Mouse (Mus musculus) c-Kit-positive CD71-positive TER-119-negative erythroid progenitor cells, embryonic 14.5 days (primary cell): ENCODE results near the gene Mtnr1a.
A peak's percentile ranks its signal among the peaks of the same experiment; 100 is the strongest.
"Not testable (repeated sequence)": the region's sequence is repeated elsewhere in the genome, so short reads cannot be mapped to it uniquely, and the experiment has no call there.

Experiments used
- DNase-seq: peaks from one replicate; pipeline ENCODE4 v3.0.0-alpha.2; 2013; ENCODE audit warnings: low read depth

Mtnr1a gene

GRCm38 (mm10) chr8:45068759-45069386 lies at the start of gene Mtnr1a:
TSS of gene Mtnr1a (plus strand) at chr8:45069137.
- DNase-seq: peak; percentile 11

- DNase-seq: no peak
Observed at GRCm38 (mm10) chr8:45019241-45019640, 49.7 kb upstream of the Mtnr1a start.

DNA sequence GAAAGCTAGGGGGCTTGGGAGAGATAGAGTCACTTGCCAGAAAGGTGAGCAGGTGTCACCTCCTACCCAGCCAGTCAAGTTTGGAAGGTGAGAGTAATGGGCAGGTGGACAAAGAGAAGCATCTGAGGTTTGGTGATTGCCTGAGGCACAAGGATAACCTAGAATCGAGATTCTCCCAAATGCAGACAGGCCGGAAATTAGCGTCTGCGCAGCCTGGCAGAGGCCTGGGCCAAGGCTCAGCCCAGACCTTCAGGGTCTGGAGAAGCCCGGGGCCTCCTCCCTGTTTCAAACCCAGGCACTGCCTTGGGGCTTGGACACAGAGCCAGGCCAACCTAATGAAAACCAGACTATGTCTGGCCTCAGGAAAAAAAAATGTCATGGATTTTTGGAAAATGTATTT lies 47.8 kb upstream of the Mtnr1a start:
- no peak for DNase-seq

DNA sequence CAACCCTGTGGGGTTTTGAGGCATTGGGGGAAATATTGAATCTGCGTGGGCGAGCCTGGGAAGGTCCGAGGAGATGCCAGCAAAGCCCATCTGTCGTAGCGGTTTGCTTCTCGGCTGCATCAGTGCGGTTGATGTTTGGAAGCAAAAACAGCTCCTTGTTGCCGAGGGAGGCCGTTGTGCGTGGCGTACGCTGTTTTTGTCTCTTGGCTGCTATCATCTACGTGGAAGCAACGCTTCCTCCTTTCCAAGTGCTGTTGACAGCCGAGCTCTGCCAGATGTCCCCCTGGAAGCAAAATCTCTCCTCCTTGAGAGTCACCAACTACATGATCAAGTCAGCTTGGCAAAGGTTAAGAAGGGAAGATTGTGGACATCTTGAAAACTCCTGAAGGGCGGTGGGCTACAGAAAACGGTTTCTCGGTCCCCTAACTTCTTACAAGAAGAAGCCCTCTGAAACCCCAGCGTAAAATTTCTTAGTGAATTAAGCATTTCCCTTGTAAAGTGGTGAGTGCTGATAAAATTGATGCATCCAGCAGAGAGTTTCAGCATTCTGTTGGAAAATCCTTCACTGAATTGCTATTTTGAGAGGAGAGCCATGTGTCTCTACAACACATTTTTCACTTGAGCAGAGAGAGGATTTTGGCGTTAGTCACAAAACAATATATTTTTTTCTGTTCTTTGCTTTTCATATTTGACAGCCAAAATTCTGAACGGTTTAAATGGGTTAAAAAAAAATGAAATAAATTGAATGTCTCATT lies 46.8 kb upstream of the Mtnr1a start:
- DNase-seq: no peak

GRCm38 (mm10) chr8:45028081-45028497 lies 40.8 kb upstream of the Mtnr1a start:
- DNase-seq: no peak

DNA sequence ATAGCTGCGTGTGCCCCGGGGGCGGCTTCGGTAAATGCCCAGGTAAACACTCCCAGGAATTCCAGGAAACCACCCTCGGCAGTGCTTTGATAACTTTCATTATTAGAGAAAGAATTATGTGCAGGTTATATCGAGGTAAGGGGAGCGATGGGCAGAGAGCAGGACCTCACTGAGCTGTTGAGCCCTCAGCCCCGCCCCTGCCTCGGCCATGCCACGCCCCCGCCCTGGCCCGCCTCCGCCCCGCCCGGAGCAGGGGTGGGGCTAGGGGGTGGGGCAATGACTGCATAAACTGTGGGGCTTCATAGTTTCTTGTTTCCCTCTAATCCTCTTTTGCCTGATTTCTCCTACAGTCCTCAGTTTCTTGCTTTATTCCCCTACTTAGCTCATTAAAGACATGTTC lies 30.6 kb upstream of the Mtnr1a start:
- DNase-seq: no peak

GRCm38 (mm10) chr8:45044160-45044559 lies 24.8 kb upstream of the Mtnr1a start:
- no peak for DNase-seq

GRCm38 (mm10) chr8:45050451-45050850 lies 18.5 kb upstream of the Mtnr1a start:
- no peak for DNase-seq

- DNase-seq: no peak
Observed at GRCm38 (mm10) chr8:45051236-45051635, 17.7 kb upstream of the Mtnr1a start.

- no peak for DNase-seq
Observed at GRCm38 (mm10) chr8:45052205-45052604, 16.7 kb upstream of the Mtnr1a start.

GRCm38 (mm10) chr8:45052618-45053017 lies 16.3 kb upstream of the Mtnr1a start:
- no peak for DNase-seq

- no peak for DNase-seq
Observed at GRCm38 (mm10) chr8:45055500-45055899, 13.4 kb upstream of the Mtnr1a start.

GRCm38 (mm10) chr8:45056810-45057209 lies 12.1 kb upstream of the Mtnr1a start:
- DNase-seq: no peak

- DNase-seq: no peak
Observed at GRCm38 (mm10) chr8:45060083-45060482, 8.9 kb upstream of the Mtnr1a start.

- DNase-seq: no peak
Observed at GRCm38 (mm10) chr8:45062311-45062710, 6.6 kb upstream of the Mtnr1a start.

GRCm38 (mm10) chr8:45062982-45063924 lies 5.7 kb upstream of the Mtnr1a start:
- DNase-seq: no peak

GRCm38 (mm10) chr8:45064197-45064869 lies 4.6 kb upstream of the Mtnr1a start:
- DNase-seq: no peak

DNA sequence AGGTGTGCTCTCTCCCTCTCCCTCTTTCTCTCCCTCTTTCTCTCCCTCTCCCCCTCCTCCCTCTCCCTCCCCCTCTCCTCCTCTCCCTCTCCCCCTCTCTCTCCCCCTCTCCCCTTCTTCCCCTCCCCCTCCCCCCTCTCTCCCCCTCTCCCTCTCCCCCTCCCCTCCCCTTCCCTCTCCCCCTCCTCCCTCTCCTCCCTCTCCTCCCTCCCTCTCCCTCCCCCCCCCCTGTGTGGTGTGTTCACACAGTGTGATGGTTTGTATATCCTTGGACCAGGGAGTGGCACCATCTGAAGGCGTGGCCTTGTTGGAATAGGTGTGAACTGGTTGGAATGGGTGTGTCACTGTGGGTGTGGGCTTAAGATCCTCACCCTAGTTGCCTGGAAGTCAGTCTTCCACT lies 3.5 kb upstream of the Mtnr1a start:
- not testable (repeated sequence) for DNase-seq

- no peak for DNase-seq
Observed at GRCm38 (mm10) chr8:45070949-45071348, 2.0 kb downstream of the Mtnr1a start.

DNA sequence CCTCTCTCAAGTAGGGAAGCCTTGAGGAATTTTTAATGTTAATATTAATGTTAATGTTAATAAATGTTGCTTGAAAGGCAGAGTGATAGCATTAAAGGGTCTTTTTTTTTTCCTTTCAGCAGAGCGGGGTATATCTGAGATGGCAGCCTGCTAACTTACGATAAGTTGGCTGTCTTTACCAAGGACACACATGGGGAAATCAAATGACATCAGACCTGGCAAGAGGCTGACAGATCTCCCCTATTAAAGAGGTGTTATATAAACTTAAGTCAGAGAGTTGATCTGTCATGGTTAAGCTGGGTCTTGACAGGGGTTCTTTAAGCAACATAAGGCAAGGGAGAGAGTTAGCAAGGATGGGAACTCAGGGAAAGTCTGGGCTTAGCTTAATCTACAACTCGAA lies 11.9 kb downstream of the Mtnr1a start:
- no peak for DNase-seq

DNA sequence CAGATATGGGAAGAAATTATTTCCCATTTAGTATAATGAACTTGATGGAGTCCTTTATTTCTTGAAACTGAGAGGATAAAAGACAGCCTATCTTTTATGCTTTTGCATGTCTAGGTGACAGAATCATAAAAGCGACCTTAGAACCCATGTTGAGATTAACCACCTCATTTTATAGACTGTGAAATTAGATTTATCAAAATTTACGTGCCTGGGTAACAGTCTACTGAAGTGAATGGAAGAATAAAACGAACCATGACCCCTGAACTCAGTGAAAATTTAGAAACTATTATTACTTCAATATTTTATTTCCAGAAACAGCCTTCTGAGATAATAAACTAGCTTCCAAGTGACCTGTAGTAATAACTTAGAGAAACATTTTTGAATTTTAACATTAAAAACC lies 24.7 kb downstream of the Mtnr1a start:
- no peak for DNase-seq
